Mouse (Mus musculus): ENCODE data around the gene Twnk.

Gene Twnk

DNA sequence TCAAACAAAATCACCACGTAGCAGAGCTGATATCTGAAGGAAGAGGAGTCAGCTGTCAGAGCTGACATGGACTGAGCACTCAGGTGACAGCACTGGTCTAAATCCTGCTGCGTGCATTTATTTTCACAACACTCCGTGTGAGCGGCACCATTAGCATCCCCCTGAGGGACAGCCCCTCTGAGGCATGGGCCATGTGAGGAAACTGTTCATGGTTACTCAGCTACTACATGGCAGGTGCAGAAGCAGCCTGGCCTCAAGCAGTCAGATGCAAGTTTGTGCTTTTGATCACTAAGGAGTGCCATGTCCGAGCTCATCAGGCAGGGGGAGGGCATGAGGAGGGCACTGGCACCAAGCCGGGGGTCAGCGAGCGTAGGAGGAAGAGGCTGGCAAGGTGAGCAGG, 5.8 kb upstream of the Twnk start:
- in situ Hi-C loops (cut with MboI, MseI), result loop anchor here in 1 of 2 experiments (10.0 kb wide), 2 partner anchors 65 to 1495 kb away; partner anchors contain the start of gene Slf2

DNA sequence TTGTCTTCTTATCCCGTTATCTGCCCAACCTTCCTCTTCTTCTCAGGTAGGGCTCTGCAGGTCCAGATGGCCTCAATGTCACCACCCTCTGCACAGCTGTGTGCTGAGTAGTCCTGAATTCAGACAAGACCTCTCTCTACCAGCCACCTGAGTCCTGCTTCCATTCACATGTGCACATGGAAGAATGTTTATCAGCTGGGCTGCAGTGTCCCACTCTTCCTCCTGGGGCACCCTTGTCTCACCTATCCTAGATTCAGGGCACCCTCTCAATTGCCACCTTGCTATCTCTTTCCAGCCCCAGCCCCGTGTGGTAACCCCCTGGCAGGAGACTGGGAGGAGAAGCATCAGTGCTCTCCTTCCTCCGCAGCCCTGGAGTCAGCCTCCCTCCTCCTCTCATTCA, 3.2 kb upstream of the Twnk start:
- in situ Hi-C loops (cut with MboI, MseI), result loop anchor here in 1 of 2 experiments (10.0 kb wide), 1 partner anchor 1498 kb away; no protein-coding TSS in a partner anchor

DNA sequence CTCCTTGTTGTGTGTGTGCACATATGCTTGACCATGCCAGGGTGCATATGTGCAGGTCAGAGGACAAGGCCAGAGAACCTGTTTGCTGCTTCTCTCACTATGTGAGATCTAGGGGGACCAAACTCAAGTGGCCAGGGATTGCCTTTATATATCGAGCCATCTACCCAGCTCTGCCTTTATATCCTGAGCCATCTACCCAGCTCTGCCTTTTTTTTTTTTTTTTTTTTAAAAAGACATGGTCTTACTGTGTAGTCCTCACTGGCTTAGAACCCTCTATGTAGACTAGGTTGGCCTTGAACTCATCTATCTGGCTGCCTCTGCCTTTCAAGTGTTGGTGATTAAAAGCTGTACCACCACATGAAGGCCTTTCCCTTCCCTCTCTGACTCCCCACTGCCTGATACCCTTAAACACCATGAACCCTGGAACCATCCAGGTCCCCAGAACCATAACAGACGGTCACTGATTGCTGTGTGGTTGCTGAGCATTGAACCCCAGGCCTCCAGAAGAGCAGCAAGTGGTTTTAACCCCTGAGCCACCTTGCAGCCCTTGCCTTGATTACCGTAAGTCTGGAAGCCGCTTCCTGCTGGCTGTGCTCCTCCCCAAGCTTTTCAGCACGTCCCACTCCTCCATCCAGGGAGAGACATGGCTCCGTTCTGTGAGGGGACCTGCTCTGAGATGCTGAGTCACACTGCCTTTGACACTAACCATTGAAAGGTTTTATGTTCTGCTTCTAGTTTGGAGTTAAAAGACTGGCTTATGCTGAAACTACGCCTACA, 1.5 kb upstream of the Twnk start:
- in situ Hi-C loops (cut with MboI, MseI), result loop anchor here in 1 of 2 experiments (10.0 kb wide), 1 partner anchor 1499 kb away; no protein-coding TSS in a partner anchor

DNA sequence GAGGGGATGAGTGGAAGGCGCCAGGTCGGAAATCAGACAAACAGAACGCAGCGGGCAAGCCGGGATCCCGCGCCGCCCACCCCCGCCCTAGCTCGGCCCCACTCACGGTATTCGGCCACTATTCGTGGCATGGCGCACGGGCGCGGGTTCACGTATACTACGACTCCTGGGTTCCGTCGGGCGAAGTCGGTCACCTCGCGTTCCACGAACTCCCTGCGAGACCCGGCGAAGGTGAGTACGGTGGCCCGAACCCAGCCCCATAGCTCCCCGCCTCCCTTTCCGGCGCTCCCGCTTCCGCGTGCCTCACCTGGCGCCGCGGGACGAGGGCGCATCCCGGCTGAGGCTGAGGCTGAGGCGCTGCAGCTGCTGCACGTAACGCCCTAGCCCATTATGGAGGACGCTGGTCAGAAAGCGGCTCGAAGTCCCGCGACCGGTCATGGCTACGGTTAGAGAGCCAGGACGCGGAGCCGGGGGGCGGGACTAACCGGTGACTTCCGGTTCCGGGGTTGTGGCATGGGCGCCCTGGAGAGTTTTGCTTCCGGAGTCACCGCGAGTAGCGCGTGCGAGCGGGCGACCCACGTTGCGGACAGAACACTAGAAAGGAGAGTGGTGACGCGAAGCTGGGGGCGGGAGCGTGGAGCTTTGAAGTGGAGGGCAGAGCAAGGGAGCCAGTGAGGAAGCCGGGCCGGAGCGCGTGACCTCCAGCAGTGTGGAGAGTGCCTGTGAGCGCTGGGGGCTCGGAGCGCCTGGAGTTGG, 672 bp downstream of the Twnk start, which contains the start of gene Mrpl43:
Gene Mrpl43 (minus strand): TSS at position 486 of the 756 bp plus-strand sequence.
- in situ Hi-C loops (cut with MboI, MseI), result loop anchor here (5.0 to 10.0 kb wide), 2 partner anchors 71 to 1501 kb away; partner anchors contain the start of gene Kazald1 (in 1 of the 2)

DNA sequence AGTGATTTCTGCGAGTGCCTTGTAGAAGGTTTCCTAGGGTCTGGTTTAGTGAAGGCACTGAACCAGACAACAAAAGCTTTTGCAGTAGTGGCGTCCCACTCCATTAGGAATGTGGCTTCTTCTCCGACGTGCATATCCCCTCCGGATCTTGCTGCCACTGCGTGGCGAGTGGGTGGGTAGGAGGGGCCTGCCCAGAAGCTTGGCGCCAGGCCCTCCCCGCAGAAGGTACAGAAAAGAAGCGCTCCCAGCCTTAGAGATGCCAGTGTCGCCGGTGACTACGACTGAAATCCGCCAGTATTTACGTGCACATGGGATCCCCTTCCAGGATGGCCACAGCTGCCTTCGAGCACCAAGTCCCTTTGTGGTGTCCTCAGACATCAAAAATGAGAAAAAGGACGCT, 1.6 kb downstream of the Twnk start:
- in situ Hi-C loops (cut with MboI, MseI), result loop anchor here (5.0 to 10.0 kb wide), 2 partner anchors 70 to 1502 kb away; partner anchors contain the start of gene Kazald1 (in 1 of the 2)

DNA sequence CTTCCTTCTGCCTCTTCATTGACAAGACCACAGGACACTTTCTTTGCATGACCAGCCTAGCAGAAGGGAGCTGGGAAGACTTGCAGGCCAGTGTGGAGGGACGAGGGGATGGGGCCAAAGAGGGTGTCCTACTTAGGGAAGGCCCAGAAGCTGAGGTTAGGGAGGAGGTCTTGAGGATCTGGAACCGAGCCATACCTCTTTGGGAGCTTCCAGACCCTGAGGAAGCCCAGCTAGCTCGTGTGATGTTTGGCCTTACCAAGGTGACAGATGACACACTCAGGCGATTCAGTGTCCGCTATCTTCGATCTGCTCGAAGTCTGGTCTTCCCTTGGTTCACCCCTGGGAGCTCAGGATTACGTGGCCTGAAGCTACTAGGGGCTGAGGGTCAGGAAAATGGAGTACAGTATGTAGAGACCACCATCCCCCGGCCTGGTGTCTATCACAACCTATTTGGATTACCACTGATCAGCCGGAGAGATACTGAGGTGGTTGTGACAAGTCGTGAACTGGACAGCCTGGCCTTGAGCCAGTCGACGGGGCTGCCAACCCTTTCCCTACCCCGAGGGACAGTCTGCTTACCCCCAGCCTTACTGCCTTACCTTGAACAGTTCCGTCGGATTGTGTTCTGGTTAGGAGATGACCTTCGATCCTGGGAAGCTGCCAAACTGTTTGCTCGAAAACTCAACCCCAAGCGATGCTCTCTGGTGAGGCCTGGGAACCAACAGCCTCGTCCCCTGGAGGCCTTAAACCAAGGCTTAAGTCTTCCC, 2.1 kb downstream of the Twnk start:
- in situ Hi-C loops (cut with MboI, MseI), result loop anchor here (5.0 to 10.0 kb wide), 2 partner anchors 70 to 1503 kb away; partner anchors contain the start of gene Kazald1 (in 1 of the 2)

DNA sequence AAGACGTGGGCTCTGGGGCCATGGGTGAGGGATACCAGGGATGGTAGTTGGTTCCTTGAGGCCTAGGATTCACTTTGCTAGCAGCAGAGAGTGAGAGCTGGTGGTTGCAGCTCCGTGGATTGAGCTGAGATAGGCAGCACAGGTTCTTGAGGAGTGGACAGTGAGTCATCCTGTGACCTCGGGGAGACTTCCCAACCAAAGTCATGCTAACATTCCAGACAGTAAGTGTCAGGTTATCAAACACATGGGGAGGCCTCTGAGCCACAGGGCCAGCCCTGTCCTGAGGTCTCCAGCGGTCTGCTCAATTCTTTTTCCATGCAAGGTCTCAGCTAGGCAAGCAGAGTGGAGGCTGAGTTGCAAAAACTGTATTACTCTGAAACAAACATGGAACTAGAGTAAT, 5.2 kb downstream of the Twnk start:
- in situ Hi-C loops (cut with MboI, MseI), result loop anchor here (5.0 to 10.0 kb wide), 2 partner anchors 1042 to 1226 kb away; partner anchors contain the start of gene Abcc2 (in 1 of the 2)

DNA sequence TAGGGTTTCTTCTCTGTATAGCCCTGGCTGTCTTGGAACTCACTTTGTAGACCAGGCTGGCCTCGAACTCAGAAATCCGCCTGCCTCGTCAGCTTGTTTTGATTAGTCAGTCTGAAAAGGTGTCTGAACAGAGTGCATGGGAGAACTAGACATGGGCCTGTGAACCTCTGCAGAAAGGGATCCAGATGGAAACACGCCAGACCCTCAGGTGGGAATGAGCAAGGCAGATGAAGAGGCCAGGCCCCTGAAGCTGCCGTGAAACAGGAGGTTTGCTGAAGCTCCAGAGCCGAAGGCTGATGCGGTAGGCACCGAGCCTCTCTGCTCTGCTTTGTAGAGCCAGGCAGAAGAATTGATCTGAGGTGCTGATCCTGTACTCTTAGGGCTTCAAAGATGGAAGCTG, 6.8 kb downstream of the Twnk start:
- in situ Hi-C loops (cut with MboI, MseI), result loop anchor here (5.0 to 10.0 kb wide), 2 partner anchors 1040 to 1227 kb away; partner anchors contain the start of gene Abcc2 (in 1 of the 2)

DNA sequence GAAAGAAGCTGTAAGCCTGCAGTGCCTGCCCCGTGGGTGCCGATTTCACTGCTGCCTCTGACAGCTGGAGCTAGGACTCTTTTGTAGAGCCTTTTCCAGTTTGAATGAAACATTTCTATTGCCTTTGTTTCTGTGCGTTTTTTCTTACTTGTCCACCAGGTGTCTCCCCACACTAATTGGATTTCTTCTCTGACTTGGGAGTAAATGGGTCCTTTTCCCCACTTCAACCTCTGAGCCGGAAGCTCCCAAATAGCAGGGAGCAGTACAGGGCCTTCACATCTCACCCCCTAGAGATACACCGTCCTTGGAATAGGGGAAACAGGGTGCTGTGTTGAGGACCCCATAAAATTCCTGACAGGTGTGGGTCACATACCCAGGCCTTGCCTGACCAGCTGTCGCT, 7.2 kb downstream of the Twnk start:
- in situ Hi-C loops (cut with MboI, MseI), result loop anchor here (5.0 to 10.0 kb wide), 2 partner anchors 1040 to 1228 kb away; partner anchors contain the start of gene Abcc2 (in 1 of the 2)

DNA sequence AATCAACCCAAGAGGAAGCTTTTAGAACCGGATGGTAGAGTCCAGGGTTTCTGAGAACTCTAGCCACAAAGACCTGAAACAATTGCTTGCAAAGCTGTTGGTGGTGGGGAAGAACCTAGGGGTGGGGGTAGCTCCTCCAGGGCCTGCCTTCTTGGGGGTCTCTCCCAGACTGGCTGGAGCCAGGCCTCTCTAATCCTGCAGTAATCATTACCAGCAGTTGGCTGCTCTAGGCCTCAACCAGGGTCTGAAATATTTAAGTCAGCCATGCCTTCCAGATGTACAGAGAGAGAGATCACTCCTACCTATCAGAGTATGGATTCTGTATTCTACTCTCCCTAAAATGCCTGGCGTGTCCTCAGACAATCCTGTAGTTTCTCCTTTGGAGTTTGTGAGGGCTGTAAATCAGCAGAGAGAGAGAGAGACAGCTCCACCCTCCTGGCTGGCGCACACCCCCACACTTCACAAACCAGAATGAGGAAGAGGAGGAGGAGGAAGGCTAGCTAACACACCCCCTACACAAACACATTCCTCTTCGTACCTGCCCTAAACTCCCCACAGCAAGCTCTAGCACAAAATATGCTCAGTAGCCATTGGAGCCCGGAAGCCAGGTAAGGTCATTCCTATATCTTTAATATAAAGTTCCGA, 8.2 kb downstream of the Twnk start:
- in situ Hi-C loops (cut with MboI, MseI), result loop anchor here (5.0 to 10.0 kb wide), 2 partner anchors 1039 to 1229 kb away; partner anchors contain the start of gene Abcc2 (in 1 of the 2)

DNA sequence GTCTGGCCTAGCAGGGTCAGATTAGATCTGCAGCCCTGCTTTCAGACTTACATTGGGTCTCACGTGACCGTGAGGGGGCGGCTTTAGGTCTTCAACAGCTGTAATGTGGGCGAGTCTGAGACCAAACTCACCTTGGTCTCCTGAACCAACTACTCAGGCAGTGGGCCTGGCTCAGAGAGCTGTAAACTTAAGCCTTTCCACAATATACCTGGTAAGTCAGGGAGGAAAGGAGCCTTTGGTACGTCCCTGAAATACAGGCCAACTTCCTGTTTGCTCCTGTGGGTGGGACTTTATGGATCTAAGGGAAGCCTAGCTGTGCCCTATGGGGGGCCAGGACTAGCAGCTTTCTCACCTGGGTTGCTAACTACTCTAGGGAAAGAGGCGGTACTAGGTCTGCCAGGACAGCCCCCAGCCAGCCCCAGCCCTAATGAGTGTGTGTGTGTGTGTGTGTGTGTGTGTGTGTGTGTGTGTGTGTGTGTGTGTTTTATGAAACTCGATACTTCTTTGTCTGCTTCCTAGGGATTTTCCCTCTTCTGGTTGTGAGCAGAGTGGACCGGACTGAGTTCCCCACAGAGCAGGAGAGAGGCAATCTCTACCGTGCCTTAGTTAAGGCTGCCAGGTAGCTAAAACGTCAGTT, 9.0 kb downstream of the Twnk start, which contains the start of gene Lzts2:
Gene Lzts2 (plus strand): TSS at position 80 of the 637 bp plus-strand sequence.
- in situ Hi-C loops (cut with MboI, MseI), result loop anchor here (5.0 to 10.0 kb wide), 2 partner anchors 1038 to 1230 kb away; partner anchors contain the start of gene Abcc2 (in 1 of the 2)

DNA sequence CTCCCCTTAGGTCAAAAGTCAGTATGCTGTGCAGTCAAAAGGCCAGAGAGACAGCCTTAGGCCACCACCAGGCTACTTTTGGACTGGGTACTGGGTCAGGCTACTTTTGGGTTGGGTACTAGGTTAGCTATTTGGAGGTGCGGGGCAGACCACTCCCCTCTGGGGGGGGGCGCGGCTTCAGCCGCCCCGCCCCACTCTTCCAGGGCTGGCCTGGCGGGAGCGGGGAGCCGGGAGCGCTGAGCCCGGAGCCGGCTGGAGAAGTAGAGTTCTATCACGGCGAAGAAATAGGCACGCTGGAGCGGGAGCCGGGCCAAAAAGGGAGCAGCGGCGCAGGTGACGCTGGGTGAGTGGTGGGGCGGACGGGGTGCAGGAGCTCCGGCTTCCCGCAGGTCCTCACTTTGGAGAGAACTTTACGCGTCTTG, 9.5 kb downstream of the Twnk start:
- in situ Hi-C loops (cut with MboI, MseI), result loop anchor here (5.0 to 10.0 kb wide), 2 partner anchors 1037 to 1230 kb away; partner anchors contain the start of gene Abcc2 (in 1 of the 2)

DNA sequence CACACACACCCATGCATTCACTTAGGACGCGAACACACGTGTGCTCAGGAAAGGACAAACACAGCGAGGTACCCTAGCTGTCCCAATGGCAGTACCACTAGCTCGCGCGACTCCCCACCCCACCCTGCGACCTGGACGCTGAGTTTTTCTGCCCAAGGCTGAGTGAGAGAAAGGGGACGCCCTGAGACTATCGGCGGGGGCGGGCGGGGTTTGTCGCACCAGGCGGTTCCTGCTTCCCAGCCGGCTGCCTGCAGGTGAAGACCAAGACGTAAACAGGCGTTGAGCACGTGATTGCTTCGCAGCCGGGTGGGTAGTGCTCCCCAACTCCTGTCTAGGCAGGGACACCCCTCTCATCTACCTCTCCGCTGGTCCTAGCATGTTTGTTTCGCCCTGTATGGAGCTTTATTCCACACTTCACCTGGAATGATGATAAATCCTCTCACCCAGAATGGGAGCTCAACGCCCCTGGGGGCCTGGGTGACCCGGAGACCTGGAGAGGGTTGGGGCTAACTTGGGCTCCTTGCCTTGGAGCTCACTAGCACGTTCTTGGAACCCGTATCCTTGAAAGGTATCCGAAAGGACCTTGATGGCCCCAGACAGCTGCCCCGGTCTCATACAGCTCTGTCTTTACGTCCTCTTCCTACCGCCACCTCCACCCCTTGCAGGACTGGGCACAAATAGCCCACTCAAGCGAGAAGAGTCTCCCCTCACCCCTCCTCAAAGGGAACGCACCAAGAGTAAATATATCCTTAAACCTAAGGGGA, 10.2 kb downstream of the Twnk start:
- in situ Hi-C loops (cut with MboI, MseI), result loop anchor here in 1 of 2 experiments (10.0 kb wide), 1 partner anchor 1231 kb away; the partner anchor contains the start of gene Abcc2

DNA sequence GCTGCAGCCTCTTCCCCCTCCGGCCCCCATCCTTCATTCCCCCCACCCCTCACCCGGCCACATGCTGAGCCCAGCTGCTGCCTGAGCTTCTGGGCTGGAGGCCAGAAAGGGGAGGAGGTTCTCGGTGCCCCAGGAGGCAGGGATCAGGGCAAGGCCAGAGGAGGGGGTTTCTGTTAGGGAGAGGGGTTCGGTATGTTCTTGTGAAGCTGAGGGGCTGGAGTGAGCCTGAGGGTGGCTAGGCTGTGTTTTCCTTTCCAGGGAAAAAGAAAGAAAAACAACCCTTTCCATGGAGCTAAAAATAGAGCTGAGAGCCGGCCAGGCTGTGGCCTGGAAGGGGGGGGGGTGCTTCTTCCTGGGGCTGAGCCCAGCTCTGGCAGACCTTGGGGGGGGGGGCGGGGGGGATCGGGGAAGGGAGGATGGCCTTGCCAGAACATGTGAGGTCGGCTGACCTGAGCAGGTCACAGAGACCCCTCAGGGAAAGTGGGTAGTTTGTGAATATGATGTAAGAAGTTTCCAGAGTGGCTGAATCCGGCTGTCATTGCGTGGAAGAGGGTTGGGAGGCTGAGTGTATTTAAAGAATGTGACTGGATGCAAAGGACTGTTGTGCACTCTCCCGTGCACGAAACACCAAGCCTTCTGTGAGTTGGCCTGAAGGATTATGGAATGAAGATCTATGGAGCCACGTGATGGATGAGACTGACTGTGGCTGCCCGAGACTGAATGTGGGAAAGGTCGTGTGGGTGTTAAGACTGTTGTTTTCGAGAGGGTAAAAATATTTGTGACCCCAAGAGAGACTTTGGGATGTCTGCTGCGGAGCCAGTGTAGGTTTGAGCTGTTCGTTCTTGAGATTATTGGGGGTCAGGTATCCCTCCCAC, 11.1 kb downstream of the Twnk start:
- in situ Hi-C loops (cut with MboI, MseI), result loop anchor here in 1 of 2 experiments (10.0 kb wide), 1 partner anchor 1232 kb away; the partner anchor contains the start of gene Abcc2

DNA sequence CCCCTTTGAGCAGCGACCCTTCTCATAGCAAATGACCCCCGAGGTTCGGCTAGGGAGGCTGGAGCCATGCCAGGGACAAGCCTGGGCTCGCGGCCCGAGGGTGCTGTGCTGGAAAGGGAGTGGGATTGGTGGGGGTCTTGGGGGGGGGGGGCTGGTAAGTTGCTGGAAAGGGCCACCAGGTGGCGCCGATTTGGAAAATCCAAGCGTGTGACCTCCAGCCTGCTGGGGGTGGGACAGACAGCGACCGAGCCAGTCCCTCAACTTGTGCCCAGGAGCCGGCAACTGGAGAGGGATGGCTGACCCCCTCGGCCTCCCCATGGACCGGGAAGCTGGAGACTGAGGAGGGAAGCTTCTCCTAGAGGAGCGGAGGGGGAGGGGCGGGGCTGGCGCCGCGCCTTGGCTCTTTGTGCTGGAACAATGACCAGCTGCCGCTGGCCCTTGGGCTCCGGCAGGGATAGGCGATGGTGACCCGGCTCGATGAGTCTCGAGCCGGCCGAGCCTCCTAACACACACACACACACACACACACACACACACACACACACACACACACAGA, 11.8 kb downstream of the Twnk start:
- in situ Hi-C loops (cut with MboI, MseI), result loop anchor here in 1 of 2 experiments (10.0 kb wide), 1 partner anchor 1232 kb away; the partner anchor contains the start of gene Abcc2

DNA sequence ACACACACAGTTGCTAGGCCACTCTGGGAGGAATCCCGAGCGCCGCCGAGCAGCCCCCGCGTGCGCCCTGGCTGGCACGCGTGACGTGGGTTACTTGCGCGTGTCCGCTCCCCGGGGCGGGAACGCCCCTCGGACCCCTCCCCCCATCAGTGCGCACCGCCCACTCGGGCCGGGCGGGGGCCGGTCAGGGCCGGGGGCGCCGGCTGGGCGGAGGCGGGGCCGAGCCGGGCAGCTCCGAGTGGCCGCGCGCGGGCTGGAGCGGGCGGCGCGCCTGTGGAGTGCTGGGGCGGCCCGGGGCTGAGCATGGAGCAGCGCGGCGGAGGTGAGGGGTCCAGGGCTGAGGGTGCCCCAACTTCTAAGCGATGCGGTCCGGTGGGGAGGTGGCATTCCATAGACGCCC, 12.4 kb downstream of the Twnk start:
- in situ Hi-C loops (cut with MboI, MseI), result loop anchor here in 1 of 2 experiments (10.0 kb wide), 1 partner anchor 1233 kb away; the partner anchor contains the start of gene Abcc2

DNA sequence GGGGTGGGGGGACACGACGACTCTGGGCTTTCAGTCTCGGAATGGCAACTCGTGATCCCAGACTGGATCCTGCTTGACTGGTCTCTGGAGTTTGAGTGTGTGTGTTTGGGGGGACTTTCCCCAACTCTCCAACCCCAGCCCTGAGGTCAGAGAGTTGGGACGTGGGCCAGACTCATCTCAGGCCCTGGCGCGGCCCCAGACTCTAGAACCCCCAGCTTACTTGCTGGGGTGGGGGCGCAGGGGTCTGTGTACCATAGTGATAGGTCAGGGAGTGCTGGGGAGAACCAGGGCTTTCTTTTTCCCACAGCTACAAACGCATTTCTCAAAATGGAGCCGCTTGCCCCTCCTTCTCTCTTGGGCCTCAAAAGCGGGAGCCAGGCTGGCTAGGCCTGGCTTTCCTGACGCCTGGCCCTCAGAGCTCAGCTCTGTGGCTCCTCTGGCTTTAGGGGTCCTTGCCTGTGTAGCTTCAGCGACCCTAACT, 12.9 kb downstream of the Twnk start:
- in situ Hi-C loops (cut with MboI, MseI), result loop anchor here in 1 of 2 experiments (10.0 kb wide), 1 partner anchor 1234 kb away; the partner anchor contains the start of gene Abcc2
